Mouse (Mus musculus) hindbrain, postnatal 0 days (tissue): ENCODE results near the gene Gm3252. TPM values are rescaled to one million over a fixed set of nuclear protein-coding genes. Genes with fewer than 3 reads are reported as not detected.
"Not testable (repeated sequence)": the region's sequence is repeated elsewhere in the genome, so short reads cannot be mapped to it uniquely, and the experiment has no call there.

Experiments used
- ATAC-seq: fragments of 200-750 bp; cut with Nextera tagmentation; 2 replicates; pipeline ENCODE4 v1.8.0; 2017; ENCODE audit warnings: mild to moderate bottlenecking, moderate TSS enrichment, moderate library complexity
- DNase-seq: peaks from one replicate; pipeline ENCODE4 v3.0.0-alpha.2; 2015; ENCODE audit warnings: low spot score
- H3K27ac ChIP-seq: fragments of 300-500 bp; sonication (generic); 2 replicates; pipeline ENCODE4 v1.5.1; 2014; ENCODE audit warnings: mild to moderate bottlenecking
- H3K27me3 ChIP-seq: fragments of 300-500 bp; sonication (generic); 2 replicates; pipeline ENCODE4 v1.6.1; 2014; ENCODE audit warnings: low read length, mixed read lengths; ENCODE audit not compliant: insufficient read depth
- H3K36me3 ChIP-seq: fragments of 300-500 bp; sonication (generic); 2 replicates; pipeline ENCODE4 v1.6.1; 2014; ENCODE audit warnings: low read length, mixed read lengths; ENCODE audit not compliant: insufficient read depth
- H3K4me1 ChIP-seq: fragments of 300-500 bp; sonication (generic); 2 replicates; pipeline ENCODE4 v1.6.1; 2014; ENCODE audit warnings: antibody characterized with exemption, low read length, mixed read lengths; ENCODE audit not compliant: insufficient read depth
- H3K4me2 ChIP-seq: fragments of 300-500 bp; sonication (generic); 2 replicates; pipeline ENCODE4 v1.6.1; 2014; ENCODE audit warnings: low read depth, mild to moderate bottlenecking, low read length, moderate library complexity, mixed read lengths
- H3K4me3 ChIP-seq: fragments of 300-500 bp; sonication (generic); 2 replicates; pipeline ENCODE4 v1.5.1; 2014; ENCODE audit warnings: low read length
- H3K9ac ChIP-seq: fragments of 300-500 bp; sonication (generic); replicated peaks from 2 replicates; pipeline ENCODE4 v1.6.1; 2014; ENCODE audit warnings: mild to moderate bottlenecking, low read length, moderate library complexity, mixed read lengths
- H3K9me3 ChIP-seq: fragments of 300-500 bp; sonication (generic); 2 replicates; pipeline ENCODE4 v1.6.1; 2016; ENCODE audit warnings: low read length, mixed read lengths
- WGBS: fragments of 180-500 bp; shearing (Covaris S2); extraction: QIAGEN DNeasy Blood & Tissue Kit; methylation state at CpG from one replicate; pipeline ENCODE4 v1.1.7; 2014; 5-methylcytosine and 5-hydroxymethylcytosine counted together
- polyA plus RNA-seq: library from polyadenylated mRNA; unstranded; fragments of >200 nt; fragmentation: Nextera tagmentation; extraction: Ambion mirVana; gene quantifications from 2 replicates; pipeline ENCODE4 v1.2.1, GENCODE M21; 2015
- total RNA-seq: library from RNA; depleted of rRNA; stranded (reverse); fragments of >200 nt; gene quantifications from 2 replicates; pipeline ENCODE4 v1.2.3, GENCODE M21; 2014; rRNA removed

Gm3252 gene
- total RNA-seq (0.84 and 2.4 TPM in 2 replicates), polyA plus RNA-seq (2.6 and 3.2 TPM in 2 replicates)

- WGBS = under 1% methylated on average over 9 of the region's 47 CpGs
- not testable (repeated sequence) for H3K9ac ChIP-seq, H3K27ac ChIP-seq, ATAC-seq, DNase-seq, H3K27me3 ChIP-seq, H3K9me3 ChIP-seq, H3K36me3 ChIP-seq, H3K4me1 ChIP-seq
- Histone ChIP-seq H3K4me3 (peak within 1 kb of the TSS; percentile 22; the same call in 1 of the 2 replicates), H3K4me2 (peak within 1 kb of the TSS; percentile 35; the same call in 1 of the 2 replicates)
Measured at GRCm38 (mm10) chr14:4726038-4726880, at the start of gene Gm3252. TSS of gene Gm3252 (plus strand) at chr14:4726775.

- not testable (repeated sequence) for H3K9me3 ChIP-seq, H3K9ac ChIP-seq, H3K4me3 ChIP-seq, H3K27ac ChIP-seq, ATAC-seq, DNase-seq, H3K4me1 ChIP-seq, H3K27me3 ChIP-seq, H3K36me3 ChIP-seq, H3K4me2 ChIP-seq
- 73% methylated on average over 1 of the region's 2 CpGs for WGBS
Measured at GRCm38 (mm10) chr14:4708938-4709337, 17.6 kb upstream of the Gm3252 start, which contains the start of gene Gm7876. TSS of gene Gm7876 (plus strand) at chr14:4709238.

DNA sequence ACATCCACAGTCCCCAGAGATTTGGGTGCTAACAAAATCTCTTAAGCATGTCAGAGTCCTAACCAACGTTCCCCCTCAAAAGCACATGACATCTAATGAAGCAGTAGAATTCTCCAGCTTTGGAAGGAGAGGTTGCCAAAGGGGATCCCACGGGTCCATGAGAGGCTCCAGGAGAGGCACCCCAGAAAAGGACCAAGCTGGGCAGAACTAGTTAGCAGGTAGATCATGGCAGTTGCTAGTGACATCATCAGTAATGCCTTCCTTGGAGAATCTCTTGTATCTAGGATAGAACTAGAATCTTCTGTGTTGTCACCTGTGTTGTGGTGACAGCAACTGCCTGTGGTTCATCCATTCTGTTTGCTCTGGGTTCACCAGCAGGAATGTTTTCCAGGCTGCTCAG, 49.5 kb downstream of the Gm3252 start, which contains the start of gene Gm9602:
Gm9602 (plus strand) TSS at position 301 of the 400 bp plus-strand sequence.
- H3K9ac ChIP-seq, H3K27me3 ChIP-seq, H3K9me3 ChIP-seq, H3K4me1 ChIP-seq, DNase-seq, H3K4me2 ChIP-seq, H3K4me3 ChIP-seq, H3K27ac ChIP-seq, ATAC-seq, H3K36me3 ChIP-seq: not testable (repeated sequence)
- no CpG with 5 or more reads among the region's 2 CpGs for WGBS

Other genes with a start within 250 kb of the Gm3252 start
- not detected in 2 replicates for gene Gm3182, start 245.0 kb upstream of the Gm3252 start, total RNA-seq
- gene Gm3182, start 245.0 kb upstream of the Gm3252 start, polyA plus RNA-seq = not detected in 2 replicates
- gene Gm3047, start 171.4 kb upstream of the Gm3252 start, total RNA-seq = not detected in 2 replicates
- not detected in 2 replicates for gene Gm3047, start 171.4 kb upstream of the Gm3252 start, polyA plus RNA-seq
- 0.31 TPM in 1 of 2 replicates, not detected in the other for gene Gm8159, start 94.4 kb upstream of the Gm3252 start, total RNA-seq
- gene Gm8159, start 94.4 kb upstream of the Gm3252 start, polyA plus RNA-seq = 0.23 TPM in 1 of 2 replicates, not detected in the other
- gene Gm3239, start 62.6 kb upstream of the Gm3252 start, total RNA-seq = 0.63 and 4.5 TPM in 2 replicates
- gene Gm3239, start 62.6 kb upstream of the Gm3252 start, polyA plus RNA-seq = 0.79 and 1.3 TPM in 2 replicates
- gene Gm7876, start 17.5 kb upstream of the Gm3252 start, total RNA-seq = not detected in 2 replicates
- not detected in 2 replicates for gene Gm7876, start 17.5 kb upstream of the Gm3252 start, polyA plus RNA-seq
- gene Gm9602, start 49.6 kb downstream of the Gm3252 start, total RNA-seq = not detected in 2 replicates
- not detected in 2 replicates for gene Gm9602, start 49.6 kb downstream of the Gm3252 start, polyA plus RNA-seq
- not detected in 2 replicates for gene Gm3269, start 111.3 kb downstream of the Gm3252 start, total RNA-seq
- not detected in 2 replicates for gene Gm3269, start 111.3 kb downstream of the Gm3252 start, polyA plus RNA-seq
- gene Gm3264, start 128.8 kb downstream of the Gm3252 start, total RNA-seq = not detected in 2 replicates
- gene Gm3264, start 128.8 kb downstream of the Gm3252 start, polyA plus RNA-seq = 3.8 and 5.3 TPM in 2 replicates
- 0.22 TPM in 1 of 2 replicates, not detected in the other for gene Gm3278, start 165.6 kb downstream of the Gm3252 start, total RNA-seq
- 0.35 TPM in 1 of 2 replicates, not detected in the other for gene Gm3278, start 165.6 kb downstream of the Gm3252 start, polyA plus RNA-seq